Mouse (Mus musculus): ENCODE results near the gene Prdm1.
A peak's percentile ranks its signal among the peaks of the same experiment; 100 is the strongest.

Gene Prdm1

DNA sequence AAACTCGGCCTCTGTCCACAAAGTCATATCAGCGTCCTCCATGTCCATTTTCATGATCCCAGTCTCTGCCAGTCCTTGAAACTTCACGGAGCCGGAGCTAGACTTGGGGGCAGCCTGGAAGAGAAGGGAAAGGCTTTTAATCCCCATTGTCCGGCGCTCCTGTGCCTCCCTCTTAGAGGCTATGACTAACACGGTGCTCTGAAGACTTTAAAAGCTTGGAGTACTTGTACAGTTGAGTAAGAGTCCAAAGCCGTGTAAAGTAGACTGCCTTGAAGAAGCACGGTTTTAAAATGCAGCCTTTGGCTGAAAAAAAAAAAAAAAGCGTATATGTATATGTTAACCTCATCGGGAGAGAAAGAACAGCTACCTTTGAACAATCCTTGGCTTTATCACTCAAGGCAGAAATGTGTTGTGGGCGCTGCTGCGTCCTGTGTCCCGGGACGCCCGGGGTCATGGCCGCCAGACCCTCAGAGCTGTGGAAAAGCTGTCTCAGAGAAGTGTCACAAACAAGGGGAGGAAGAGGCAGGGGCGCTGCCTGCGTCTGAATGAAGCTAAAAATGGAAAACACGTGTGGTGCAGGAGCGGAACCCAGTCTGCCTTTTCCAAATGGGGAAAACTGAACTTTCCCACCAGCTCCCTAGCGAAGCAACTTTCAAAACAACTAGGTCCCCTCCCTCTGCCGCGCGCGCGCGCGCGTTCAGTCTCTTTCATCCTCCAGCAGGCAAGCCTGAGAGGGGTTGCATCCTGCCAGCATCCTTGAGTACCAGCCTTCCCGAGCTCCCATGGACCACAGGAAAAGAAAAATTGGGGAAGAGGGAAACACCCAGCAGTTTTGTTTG lies 71.3 kb downstream of the Prdm1 start:
- DNase-seq = peak; percentile 58

DNA sequence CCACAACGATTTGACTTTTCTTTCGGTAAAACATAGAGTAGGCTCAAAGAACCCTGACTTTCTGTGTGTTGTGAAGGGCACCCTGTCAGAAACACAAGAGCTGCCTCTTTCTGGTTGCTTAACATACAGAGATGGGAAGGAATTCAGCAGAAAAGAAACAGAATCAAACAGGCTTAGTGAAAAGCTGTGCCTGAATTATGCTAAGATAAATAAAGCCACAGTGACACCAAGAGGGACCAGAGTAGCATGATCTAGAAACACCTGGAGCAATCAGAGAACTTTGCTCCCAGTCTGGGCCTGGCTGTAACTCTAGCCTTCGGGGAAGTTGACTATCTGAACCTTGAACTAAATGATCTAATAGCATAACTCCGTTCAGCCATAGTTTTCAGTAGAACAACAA lies 73.5 kb downstream of the Prdm1 start:
- no peak for DNase-seq

DNA sequence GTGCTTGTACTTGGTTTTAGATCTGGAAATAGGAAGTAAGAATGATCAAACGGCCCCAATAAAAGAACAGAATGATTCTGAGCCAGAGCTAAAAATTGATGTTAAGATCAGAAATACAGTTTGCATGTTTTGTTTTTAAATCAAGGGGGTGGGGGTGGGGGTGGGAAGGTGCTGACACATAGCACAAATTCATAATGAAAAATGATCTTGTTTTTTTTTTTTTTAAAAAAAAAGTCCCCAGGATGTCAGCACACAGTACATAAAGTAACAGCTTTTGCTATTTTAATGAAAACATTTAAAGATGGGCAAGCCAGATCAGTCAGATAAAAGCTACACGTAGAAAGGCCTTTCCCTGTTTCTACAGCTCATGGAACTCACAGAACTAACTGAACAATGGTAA lies 74.2 kb downstream of the Prdm1 start:
- DNase-seq = no peak

DNA sequence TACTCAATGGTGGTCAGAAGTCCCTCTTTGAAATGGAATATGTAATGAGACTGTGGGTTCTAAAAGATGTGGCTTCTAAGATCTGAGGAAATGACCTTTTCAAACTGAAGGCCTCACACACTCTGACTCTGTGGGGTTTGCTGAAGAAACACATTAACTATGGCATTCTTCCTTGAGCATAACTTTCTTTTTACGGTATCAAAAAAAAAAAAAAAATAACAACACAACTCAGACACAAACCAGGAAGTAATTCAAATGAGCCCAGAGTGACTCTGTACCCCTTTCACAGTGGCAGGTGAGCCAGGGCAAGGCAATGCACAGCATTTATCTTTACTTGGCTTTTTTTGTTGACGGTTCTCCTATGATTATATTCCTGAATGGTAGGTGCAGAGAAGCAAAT lies 77.5 kb downstream of the Prdm1 start:
- DNase-seq = no peak

DNA sequence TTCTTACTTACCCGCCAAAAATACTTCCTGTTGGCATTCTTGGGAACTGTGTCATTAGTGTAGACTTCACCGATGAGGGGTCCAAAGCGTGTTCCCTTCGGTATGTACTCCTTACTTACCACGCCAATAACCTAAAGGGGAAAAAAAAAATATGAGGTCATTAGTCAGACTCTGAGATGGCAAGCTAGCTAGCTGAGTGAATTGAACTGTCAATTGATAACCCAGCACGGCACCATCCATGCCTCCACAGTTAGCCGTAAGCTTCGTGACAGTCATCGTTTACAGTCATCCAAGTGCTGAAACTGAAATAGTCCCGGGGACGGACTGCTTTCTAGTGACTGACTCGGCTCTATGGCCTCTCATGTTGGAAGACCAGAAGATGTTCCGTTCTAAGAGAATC lies 78.2 kb downstream of the Prdm1 start:
- DNase-seq = no peak

DNA sequence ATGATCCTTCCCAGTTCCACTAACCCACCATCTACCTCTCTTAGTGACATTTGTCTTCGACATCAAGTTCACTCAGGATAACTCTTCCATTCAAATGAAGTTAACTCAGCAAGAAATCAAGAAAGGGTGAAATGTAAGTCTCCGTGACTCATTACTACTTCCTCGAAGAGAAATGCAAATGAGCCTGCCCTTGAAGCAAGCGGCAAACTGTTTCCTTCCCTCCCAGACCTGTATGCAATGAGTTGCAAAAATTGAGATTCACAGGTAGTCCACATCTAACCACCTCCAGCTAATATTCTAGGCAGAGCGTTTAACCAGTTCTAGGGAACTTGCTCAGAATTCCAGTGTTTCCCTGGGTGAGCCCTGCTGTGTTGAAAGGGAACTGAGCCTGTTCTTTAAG lies 78.6 kb downstream of the Prdm1 start:
- no peak for DNase-seq

DNA sequence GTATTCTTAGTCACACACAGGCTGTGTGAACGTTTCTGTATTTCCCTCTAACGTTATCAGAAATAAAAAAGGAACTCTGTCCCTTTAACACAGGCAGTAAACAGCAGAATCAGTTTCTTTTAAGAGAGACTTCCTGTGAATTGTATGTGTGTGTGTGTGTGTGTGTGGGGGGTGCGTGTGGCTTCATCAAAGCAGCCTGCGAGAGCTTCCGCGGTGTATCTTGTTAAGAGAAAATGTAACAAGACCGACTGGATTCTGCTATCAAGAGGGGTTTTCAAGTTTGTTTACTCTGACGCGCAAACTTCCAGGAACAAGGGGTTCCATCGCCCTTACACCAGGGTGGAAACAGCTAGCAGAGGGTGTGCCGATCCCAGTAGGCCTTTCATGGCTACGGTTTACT lies 80.1 kb downstream of the Prdm1 start:
- DNase-seq = peak; percentile 75

DNA sequence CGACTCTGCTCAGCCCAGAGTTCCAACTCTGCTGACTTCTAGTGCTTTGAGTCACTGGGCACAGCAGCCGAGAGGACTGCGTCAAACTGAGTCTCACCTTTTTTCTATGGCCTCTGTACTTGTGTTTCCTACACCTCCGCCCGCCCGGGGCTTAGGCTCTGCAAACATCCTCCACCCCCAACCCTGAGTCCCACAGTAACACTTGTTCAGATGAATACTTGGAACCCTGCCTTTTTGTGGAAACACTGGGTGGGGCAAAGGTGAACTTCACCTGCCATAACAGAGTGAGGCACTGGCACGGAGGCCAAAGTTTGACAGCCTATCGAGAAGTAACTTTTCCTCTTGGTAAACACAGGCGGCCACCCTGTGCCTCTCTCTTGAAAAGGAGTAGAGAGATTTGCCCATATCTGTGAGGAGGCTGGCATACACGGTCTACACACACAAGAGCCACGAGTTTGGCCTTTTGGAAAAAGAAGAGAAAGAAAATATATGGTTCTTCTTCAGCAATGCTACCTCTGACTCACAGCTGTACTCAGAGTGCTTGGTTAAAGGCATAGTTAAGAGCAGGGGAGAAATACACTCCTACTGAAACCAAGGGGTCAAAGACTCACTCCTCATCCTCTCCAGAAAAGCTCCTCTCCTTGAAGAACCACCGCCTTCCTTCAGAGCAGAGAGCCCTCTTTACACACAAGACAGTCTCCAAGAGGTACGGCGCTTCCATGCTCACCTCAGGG lies 80.7 kb downstream of the Prdm1 start:
- DNase-seq = peak; percentile 75

DNA sequence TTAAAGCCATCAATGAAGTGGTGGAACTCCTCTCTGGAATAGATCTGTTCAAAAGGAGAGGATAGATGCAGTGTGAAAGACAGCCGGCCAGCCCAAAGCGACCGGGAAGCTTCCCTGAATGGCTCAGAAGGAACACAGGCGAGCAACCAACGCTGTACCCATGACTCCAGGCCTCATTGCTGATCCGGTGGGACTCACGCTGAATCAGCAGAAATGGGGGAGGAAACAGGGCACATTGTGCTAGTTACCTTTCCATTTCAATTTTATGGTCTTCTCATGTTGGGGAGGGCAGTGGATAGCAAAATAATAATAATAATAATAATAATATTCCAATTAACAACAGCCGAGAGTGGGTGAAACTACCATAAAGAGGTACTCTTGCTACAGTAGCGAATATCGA lies 81.3 kb downstream of the Prdm1 start:
- no peak for DNase-seq

DNA sequence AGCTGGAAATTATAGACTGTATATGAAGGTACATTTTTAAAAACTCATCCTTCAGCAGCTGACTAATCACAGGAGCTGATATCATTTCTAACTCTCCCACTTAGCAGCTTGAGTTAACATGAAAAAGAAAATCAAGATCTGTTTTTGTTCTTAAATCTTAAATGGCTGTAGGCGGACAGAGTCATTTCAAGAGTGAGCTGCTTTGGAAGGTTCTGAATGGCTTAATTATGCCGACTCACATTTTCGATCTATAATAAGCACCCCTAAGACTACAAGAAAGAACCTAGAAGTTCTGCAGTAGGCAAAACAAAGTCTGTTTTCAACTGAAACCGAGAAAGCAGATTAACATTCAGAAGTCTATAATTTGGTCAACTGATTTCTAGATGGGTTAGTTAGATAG lies 83.9 kb downstream of the Prdm1 start:
- no peak for DNase-seq

DNA sequence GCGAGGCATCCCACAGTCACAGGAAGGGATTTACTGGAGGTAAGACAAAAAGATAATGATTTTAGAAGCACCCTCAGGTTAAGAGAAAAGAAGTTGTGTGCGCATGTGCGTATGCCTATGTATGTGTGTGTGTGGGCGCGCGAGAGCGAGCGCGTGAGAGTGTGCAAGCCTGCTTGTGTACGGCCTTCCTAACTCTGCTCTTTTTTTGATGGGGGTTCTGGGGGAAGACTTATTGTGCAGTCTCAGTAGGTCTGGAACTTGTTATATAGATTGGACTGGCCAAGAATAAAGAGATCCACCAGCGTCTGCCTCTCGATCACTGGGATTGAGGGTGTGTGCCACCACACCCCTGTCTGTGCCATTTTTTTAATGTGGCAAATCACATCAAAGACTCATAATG lies 84.6 kb downstream of the Prdm1 start:
- DNase-seq = no peak

DNA sequence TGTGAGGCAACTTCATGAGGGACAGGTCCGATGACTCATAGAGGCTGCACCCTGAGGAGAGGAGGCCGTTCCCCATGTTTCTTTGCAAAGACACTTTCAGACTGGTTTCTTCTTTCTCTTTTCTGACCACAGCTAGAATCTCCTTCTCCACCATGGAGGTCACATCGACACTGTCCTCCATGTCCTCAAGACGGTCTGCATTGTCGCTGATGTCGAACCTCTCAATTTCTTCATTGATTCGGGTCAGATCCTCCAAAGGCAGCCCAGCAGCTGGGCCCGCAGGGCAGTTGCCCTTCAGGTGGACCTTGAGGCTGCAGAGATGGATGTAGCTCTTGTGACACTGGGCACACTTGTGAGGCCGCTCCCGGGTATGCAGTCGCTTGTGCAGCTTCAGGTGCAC lies 88.6 kb downstream of the Prdm1 start:
- no peak for DNase-seq

DNA sequence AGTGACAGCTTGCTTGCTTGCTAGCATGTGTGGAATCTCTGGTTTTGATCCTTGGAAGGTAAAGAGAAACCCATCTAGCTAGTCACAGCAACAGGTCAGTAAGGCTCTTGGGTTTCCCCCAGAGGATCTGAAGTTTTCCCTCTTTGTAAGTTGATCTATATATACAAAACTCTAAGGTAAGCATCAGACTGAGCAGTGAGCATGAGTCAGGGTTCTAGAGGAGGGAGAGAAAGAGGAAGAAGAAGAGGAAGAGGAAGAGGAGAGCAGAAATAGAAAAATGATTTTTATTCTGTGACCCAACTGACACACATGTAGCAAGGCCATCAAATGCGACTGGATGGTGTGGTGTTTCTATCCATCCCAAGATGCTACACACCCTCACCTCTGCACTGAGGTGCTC lies 90.7 kb downstream of the Prdm1 start:
- no peak for DNase-seq

DNA sequence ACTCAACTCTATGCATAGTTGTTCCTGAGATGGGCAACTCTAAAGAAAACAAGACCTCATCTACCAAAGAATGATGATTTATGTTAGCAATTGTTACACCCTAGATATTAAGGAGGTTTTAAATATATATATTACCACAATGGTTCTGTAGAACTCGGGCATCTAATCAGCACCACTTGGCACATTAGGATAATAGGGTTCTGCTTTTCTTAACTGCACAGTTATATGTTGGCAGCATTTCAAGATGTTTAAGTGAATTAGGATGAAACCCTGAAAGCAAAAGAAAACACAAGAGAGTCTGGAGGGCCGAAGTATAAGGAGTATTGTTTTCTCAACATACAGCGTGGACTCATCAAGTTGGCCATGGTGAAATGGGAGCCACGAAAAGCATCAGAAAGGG lies 92.3 kb downstream of the Prdm1 start:
- no peak for DNase-seq

DNA sequence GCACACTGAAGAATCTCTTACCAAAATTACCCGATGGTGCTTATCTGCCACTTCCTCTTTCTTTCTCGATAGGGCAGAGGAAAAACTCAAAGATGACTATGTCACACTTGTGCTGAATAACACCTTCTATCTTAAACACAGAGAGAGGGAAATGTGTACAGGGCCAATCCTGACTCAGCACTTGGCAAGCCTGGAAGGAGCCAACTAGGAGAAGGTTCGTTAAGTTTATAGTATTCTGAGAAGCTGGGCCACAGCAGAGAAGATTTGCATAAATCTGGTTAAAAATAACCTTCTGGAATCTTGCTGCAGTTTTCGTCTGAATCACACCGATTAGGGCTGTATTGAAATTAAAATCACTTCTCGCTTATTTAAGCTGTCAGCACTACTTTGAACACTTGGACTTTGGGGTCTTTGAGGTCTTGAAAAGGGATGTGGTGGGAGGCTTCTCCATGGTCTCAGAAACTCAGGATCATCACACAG lies 93.6 kb downstream of the Prdm1 start:
- DNase-seq = no peak

DNA sequence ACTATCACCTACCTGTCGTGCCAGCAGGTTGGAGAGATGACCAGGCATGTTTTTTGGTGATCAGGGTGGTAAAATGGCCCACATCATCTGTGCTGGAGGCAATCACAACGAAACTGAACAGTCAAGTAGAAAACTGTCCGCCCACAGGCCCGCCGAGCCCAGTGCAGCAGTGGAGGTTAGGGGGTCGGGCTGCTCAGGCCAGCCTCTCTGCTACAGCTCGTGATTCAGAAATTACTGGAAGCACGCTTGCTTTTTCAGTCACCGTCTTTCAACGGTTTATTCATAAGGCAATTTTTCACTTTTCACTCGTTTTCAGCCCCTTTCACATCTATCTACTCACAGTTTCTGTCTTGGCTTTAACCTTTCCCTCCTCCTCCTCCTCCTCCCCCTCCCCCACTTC lies 96.1 kb downstream of the Prdm1 start:
- no peak for DNase-seq

DNA sequence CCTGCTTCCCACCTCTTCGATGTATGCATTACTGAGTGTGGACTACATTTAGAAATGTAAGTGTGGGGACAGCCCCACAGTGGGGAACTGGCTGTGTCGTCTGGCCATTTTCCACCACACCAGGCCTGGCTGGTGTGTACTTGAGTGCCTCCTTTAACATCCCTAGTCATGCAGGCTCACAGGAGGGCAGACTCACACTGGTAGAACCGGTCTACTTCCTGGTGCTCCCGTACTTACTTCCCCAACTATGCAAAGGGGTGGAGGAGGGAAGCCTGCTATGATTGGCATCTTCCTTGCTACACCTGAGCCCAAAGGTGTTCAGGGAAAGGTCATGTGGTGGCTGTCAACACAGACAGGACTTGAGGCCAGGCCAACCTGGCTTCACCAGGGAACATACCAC lies 96.6 kb downstream of the Prdm1 start:
- peak; percentile 60 for DNase-seq

DNA sequence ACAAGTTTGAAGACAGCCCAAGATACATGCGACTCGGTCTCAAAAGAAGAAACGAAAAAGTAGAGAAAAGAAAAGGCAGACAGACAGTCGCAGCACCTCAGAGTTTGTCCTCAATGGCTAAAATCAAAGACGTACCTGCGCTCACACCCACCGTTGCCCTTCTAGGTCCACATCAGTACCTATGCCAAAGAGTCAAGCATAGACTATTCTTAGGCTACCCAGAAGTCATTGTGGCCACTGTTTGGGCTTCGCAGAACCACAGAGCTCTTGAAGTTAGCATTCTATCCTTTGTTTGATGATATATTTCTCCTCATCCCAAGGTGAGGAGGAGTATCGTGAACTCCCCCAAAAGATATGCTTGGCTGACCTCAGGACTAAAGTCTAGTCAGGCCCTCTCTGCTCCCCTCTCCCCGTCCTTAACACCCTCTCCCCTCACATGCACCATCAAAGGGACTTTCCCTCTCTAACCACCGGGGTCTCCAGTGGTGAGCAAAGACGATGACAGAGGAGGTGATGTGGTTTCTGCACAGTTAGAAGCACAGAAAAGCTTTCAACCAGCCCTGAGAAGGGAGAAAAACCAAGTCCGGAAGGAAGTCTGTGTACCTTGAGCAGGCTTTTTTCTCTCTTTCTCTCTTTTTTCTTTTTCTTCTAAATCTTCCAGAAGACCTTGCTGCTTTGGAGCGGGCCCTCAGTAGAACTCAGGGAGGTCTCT lies 99.0 kb downstream of the Prdm1 start:
- no peak for DNase-seq

DNA sequence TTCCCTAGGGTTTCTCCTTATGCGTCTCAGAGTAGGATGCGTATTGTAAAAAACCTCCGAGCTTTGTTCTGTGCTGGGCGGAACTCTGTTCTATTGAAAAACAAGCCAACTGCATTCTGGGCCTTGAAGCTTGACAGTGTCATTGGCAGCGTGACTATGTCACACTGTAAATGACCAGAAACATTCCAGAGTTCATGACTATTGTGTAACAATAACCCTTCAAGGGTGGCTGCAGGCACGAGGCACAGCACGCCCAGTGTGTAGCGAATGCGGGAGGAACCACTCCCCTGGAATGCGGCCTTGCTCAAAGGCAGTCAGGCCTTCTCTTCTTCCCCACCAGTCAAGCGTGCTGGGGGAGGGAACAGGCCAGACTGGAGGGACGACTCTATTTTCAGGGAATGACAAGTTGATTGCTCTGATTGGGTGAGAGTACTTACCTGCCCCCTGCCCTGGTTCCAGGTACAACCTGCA lies 100.4 kb downstream of the Prdm1 start:
- DNase-seq = peak; percentile 88

DNA sequence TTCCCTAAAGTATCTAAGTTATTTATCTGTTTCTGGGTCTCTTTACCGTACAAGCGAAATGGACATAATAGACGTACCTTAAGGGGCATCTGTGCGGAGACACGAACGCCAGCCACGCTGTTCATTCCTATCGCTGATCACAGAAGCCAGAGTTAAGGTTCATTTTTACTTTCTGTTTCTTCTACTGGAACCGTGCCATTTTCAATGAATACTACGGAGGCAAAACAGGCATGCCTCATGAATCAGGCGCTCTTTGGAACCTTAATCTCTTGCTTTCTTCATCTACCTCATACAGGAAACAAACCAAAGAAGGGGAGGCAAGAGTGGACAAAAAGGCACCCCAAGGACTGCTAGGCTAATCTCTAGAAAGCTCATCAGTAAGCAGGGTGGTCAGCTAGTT lies 100.9 kb downstream of the Prdm1 start:
- DNase-seq = no peak

DNA sequence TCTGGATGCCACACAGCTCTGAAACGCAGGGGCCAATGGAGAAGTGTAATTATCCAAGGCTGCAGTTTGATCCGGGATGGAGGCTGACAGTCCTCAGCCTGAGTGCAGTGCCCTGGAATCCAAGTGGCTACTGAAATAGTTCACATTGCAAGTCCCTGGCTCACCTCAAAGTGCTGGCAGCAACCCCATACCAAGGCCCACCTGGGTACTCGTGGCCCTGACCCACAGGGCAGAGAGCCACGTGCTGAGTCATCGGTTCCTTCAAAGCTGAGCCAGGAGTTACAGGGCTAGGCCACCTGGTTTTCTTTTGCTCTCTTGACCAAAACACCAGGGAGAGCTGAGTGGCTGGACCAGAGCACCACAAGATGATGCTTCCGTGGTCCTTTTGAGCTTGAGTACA lies 103.3 kb downstream of the Prdm1 start:
- DNase-seq = peak; percentile 56

DNA sequence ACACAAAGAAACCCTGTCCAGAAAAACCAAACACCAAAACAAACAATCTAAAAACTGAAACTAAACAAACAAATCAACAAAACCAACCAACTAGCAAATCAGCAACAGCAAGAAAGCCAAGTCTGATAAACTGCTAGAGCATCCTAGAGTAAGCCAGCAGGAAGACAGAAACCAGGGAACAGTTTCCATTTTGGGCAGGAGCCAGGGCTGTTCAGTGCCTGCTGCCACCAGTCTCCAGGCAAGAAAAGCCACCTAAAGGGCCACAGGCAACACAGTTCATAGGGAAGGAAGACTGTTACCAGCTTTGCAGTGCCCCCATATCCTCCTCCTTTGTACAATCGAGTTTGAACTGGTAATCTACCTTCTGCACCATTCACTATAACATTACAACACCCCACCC lies 106.4 kb downstream of the Prdm1 start:
- no peak for DNase-seq

DNA sequence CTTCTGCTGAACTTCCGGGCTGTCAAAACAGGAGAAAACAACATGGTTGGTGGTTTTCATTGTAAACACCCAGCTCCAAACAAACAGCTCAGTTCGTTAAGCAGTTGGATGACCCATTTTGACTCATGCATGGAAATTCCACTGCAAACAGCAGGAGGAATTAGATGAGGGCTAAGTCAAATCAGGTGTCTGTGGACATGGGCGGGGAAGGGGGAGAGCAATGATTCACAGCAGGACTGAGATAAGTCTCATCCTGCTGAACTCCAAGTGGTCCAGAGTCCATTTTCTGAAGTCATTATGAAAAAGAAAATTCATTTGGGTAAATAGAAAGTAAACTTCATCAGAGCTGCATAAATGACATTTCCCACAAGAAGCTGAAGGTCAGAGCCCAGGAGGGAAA lies 108.1 kb downstream of the Prdm1 start:
- no peak for DNase-seq

DNA sequence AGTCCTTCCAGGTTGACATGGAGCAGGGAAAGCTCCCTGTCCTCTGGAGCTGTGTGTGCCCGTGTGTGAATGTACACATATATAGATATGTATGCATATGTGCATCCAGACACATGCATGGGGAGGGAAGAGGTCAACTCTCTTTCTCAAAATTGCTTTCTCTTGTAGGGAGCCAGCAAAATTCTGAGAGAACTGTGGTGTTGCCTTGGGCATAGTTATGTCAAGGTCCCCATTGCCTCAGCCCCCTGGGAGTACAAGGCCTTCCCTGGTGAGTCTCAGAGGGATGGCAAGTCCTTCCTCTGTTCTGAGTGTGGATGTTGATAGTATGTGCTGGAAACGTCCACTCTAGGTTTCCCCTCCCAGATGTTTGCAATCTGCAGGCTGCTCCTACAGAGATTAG lies 109.4 kb downstream of the Prdm1 start:
- DNase-seq = no peak

All from lung, postnatal 36 days (tissue).